Mouse (Mus musculus) thymus, adult 2 months (tissue): ENCODE results near the gene Ctnnbl1.

Source experiments
- CTCF ChIP-seq: fragments of 200-500 bp; IDR thresholded peaks from 2 replicates; pipeline ENCODE4 v1.5.1; 2012; ENCODE audit warnings: mild to moderate bottlenecking, control low read depth, low read length, moderate library complexity, borderline replicate concordance; ENCODE audit not compliant: control insufficient read depth, poor library complexity, insufficient read depth; ENCODE audit errors: extremely low read depth
- POLR2A ChIP-seq: fragments of 200-500 bp; IDR thresholded peaks from 2 replicates; pipeline ENCODE4 v1.6.1; 2012; ENCODE audit warnings: mild to moderate bottlenecking, low read length, control low read depth, moderate library complexity; ENCODE audit not compliant: control insufficient read depth, poor library complexity, insufficient read depth; ENCODE audit errors: extremely low read depth

GRCm38 (mm10) chr2:157809341-157809740 lies 72.1 kb downstream of the Ctnnbl1 start:
- TF ChIP-seq CTCF = no peak
- no peak for TF ChIP-seq POLR2A
